Mouse (Mus musculus): ENCODE results near the gene Ptprg.

GRCm38 (mm10) chr14:12206138-12206537 lies 652.8 kb downstream of the Ptprg start:
- TF ChIP-seq POLR2AphosphoS2 (IDR thresholded peaks at IDR 0.05; ENCODE audit: low read length), result no peak
- no peak for TF ChIP-seq ELF1 (IDR thresholded peaks at IDR 0.05; ENCODE audit: low read depth, low read length)
- TF ChIP-seq TCF12 (IDR thresholded peaks at IDR 0.05; ENCODE audit: low read depth, low read length), result no peak
- TF ChIP-seq NELFE (IDR thresholded peaks at IDR 0.05; ENCODE audit: low read depth, low read length), result no peak
